Mouse (Mus musculus) urinary bladder, postnatal 10 days (tissue): ENCODE measurements around the gene Tcfl5.

Source experiments
- DNase-seq: peaks from one replicate; pipeline ENCODE4 v3.0.0; 2022; ENCODE audit warnings: low spot score

The Tcfl5 gene

GRCm38 (mm10) chr2:180642555-180643260 lies at the start of gene Tcfl5:
TSS of gene Tcfl5 (minus strand) at chr2:180642708.
- no peak for DNase-seq

GRCm38 (mm10) chr2:180689841-180690240 lies 47.3 kb upstream of the Tcfl5 start:
- no peak for DNase-seq

GRCm38 (mm10) chr2:180684031-180684430 lies 41.5 kb upstream of the Tcfl5 start:
- DNase-seq = no peak

GRCm38 (mm10) chr2:180683524-180683923 lies 41.0 kb upstream of the Tcfl5 start:
- no peak for DNase-seq

GRCm38 (mm10) chr2:180681225-180681624 lies 38.7 kb upstream of the Tcfl5 start:
- no peak for DNase-seq

GRCm38 (mm10) chr2:180678609-180679140 lies 36.2 kb upstream of the Tcfl5 start:
- DNase-seq = no peak

GRCm38 (mm10) chr2:180676706-180677105 lies 34.2 kb upstream of the Tcfl5 start:
- DNase-seq = no peak

- DNase-seq = no peak
Observed at GRCm38 (mm10) chr2:180662008-180662407, 19.5 kb upstream of the Tcfl5 start.

GRCm38 (mm10) chr2:180660521-180660920 lies 18.0 kb upstream of the Tcfl5 start:
- DNase-seq = no peak

- DNase-seq = no peak
Observed at GRCm38 (mm10) chr2:180659353-180660150, 17.0 kb upstream of the Tcfl5 start.

- DNase-seq = no peak
Observed at GRCm38 (mm10) chr2:180658381-180658780, 15.9 kb upstream of the Tcfl5 start.

GRCm38 (mm10) chr2:180657394-180658013 lies 15.0 kb upstream of the Tcfl5 start:
- no peak for DNase-seq

- no peak for DNase-seq
Observed at GRCm38 (mm10) chr2:180655150-180655549, 12.6 kb upstream of the Tcfl5 start.

GRCm38 (mm10) chr2:180654666-180655065 lies 12.2 kb upstream of the Tcfl5 start:
- no peak for DNase-seq

- DNase-seq = no peak
Observed at GRCm38 (mm10) chr2:180646841-180647240, 4.3 kb upstream of the Tcfl5 start.

- no peak for DNase-seq
Observed at GRCm38 (mm10) chr2:180643626-180644025, 1.1 kb upstream of the Tcfl5 start.

GRCm38 (mm10) chr2:180641576-180642554 lies 643 bp downstream of the Tcfl5 start:
- DNase-seq = no peak

- no peak for DNase-seq
Observed at GRCm38 (mm10) chr2:180611882-180612281, 30.6 kb downstream of the Tcfl5 start.

- DNase-seq = no peak
Observed at GRCm38 (mm10) chr2:180610283-180610682, 32.2 kb downstream of the Tcfl5 start.

GRCm38 (mm10) chr2:180604781-180605180 lies 37.7 kb downstream of the Tcfl5 start:
- no peak for DNase-seq

GRCm38 (mm10) chr2:180600569-180601021 lies 41.9 kb downstream of the Tcfl5 start:
- DNase-seq = no peak
